Mouse (Mus musculus) lung, postnatal 0 days (tissue): ENCODE results near the gene Suclg2.

Source experiments
- CTCF ChIP-seq: IDR thresholded peaks from 2 replicates; pipeline ENCODE4 v1.5.1; 2016; ENCODE audit warnings: antibody characterized with exemption, mild to moderate bottlenecking
- EP300 ChIP-seq: IDR thresholded peaks from 2 replicates; pipeline ENCODE4 v1.6.1; 2016; ENCODE audit warnings: antibody characterized with exemption, mild to moderate bottlenecking, control low read depth

GRCm38 (mm10) chr6:95668629-95669334 lies 49.8 kb downstream of the Suclg2 start:
- TF ChIP-seq EP300, result no peak
- no peak for TF ChIP-seq CTCF
